In the genomic region with DNA sequence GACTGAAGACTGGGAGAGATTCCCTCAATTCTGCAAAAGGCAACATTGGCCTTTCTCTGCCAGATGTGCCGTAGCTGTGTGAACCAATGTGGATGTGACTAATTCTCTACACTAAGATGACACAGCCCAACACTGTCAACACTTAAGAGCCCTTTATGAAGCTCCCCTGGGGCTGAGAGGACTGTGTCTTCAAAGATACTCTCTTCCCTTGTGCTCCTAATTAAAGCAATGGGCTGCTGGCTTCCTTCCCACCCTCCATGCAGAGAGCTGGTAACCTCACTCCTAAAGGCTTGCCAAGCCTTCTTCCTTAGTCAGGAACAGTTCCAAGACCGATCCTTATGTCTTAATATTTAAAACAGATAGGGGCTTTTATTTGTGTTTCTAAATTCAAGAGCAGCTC, we compare ENCODE assay signal across 8 mouse cellular contexts.
DNase-seq lines count a peak whose midpoint lies in the region; ATAC-seq lines count a peak whose summit lies in the region.
"Had no signal": no experiment of that assay in that cellular context is flagged by ENCODE, and none has a peak within 500 bp of the region (broad histone marks: within the 10 kb centered on the region; RNA-seq: fewer than 3 reads in every experiment).

No protein-coding gene starts in this region.

- H3K36me3 ChIP-seq in embryonic facial prominence, embryonic 15.5 days: no peaks in the 10 kb centered on the region
- H3K36me3 ChIP-seq in midbrain, embryonic 13.5 days: no peaks in the 10 kb centered on the region
- H3K36me3 ChIP-seq: limb, embryonic 12.5 days had no signal

- peak; percentile 82; the same call in 1 of the 2 replicates for ATAC-seq in embryonic facial prominence, embryonic 15.5 days (ENCODE audit: insufficient number of reproducible peaks, low FRiP score, low TSS enrichment, low read depth)
- ATAC-seq in midbrain, embryonic 13.5 days: 0 out of 2 replicates have a peak, but pooled peaks have one; percentile 20

- no peaks in the 10 kb centered on the region for H3K27me3 ChIP-seq in embryonic facial prominence, embryonic 15.5 days
- no peaks in the 10 kb centered on the region for H3K27me3 ChIP-seq in midbrain, embryonic 13.5 days
- H3K27me3 ChIP-seq: limb, embryonic 12.5 days had no signal

- peak overlapping the region; percentile 61; the same call in 1 of the 2 replicates for H3K27ac ChIP-seq in embryonic facial prominence, embryonic 15.5 days (replicated peaks)
- H3K27ac ChIP-seq in midbrain, embryonic 13.5 days: no peak overlapping the region
- H3K27ac ChIP-seq: limb, embryonic 12.5 days had no signal

- DNase-seq in kidney, postnatal 10 days: peak; percentile 46
- DNase-seq in kidney, adult 8-10 months: no peak
- peak; percentile 24 for DNase-seq in brain, embryonic 18.5 days (ENCODE audit: low read depth, low spot score)
- no peak for DNase-seq in spleen, postnatal 36 days (ENCODE audit: low spot score in 2 of 2)
- DNase-seq in MN1 (ENCODE audit: low spot score): no peak

- WGBS in embryonic facial prominence, embryonic 15.5 days: 19% methylated on average over 2 of the region's 2 CpGs
- whole genome bisulfite sequencing in midbrain, embryonic 13.5 days: 63% methylated on average over 2 of the region's 2 CpGs

- H3K9me3 ChIP-seq in embryonic facial prominence, embryonic 15.5 days (replicated peaks): no peaks in the 10 kb centered on the region
- no peaks in the 10 kb centered on the region for H3K9me3 ChIP-seq in midbrain, embryonic 13.5 days
- H3K9me3 ChIP-seq: limb, embryonic 12.5 days had no signal

- H3K4me2 ChIP-seq in embryonic facial prominence, embryonic 15.5 days (replicated peaks): no peak overlapping the region
- H3K4me2 ChIP-seq in midbrain, embryonic 13.5 days (replicated peaks): no peak overlapping the region
- H3K4me2 ChIP-seq: limb, embryonic 12.5 days had no signal

- peaks cover 10% of the 10 kb centered on the region; the same call in 1 of the 2 replicates for H3K4me1 ChIP-seq in embryonic facial prominence, embryonic 15.5 days
- peaks cover 5% of the 10 kb centered on the region; the same call in 1 of the 2 replicates for H3K4me1 ChIP-seq in midbrain, embryonic 13.5 days (replicated peaks)
- H3K4me1 ChIP-seq: limb, embryonic 12.5 days had no signal

- no peak overlapping the region for H3K9ac ChIP-seq in embryonic facial prominence, embryonic 15.5 days
- no peak overlapping the region for H3K9ac ChIP-seq in midbrain, embryonic 13.5 days (replicated peaks)
- H3K9ac ChIP-seq: limb, embryonic 12.5 days had no signal

- no peak overlapping the region for H3K4me3 ChIP-seq in embryonic facial prominence, embryonic 15.5 days (replicated peaks)
- no peak overlapping the region for H3K4me3 ChIP-seq in midbrain, embryonic 13.5 days (replicated peaks)
- H3K4me3 ChIP-seq: limb, embryonic 12.5 days had no signal

Comparison
In these comparisons a context has a peak if more than half of its experiments do, and no peak if none do; other contexts are left out.
1. DNase-seq: peak in kidney, postnatal 10 days (single experiment) and brain, embryonic 18.5 days (single experiment); none in kidney, adult 8-10 months (0 of 2), spleen, postnatal 36 days (0 of 2) and MN1 (single experiment).